Mouse (Mus musculus) megakaryocyte-erythroid progenitor cell, adult 5 weeks (primary cell): ENCODE data around the gene Gjc2. TPM values are rescaled to one million over a fixed set of nuclear protein-coding genes. Genes with fewer than 3 reads are reported as not detected.

Experiments
- polyA plus RNA-seq: library from polyadenylated mRNA; stranded (reverse); fragments of >175 nt; gene quantifications from 2 replicates; pipeline ENCODE4 v1.2.3, GENCODE M21; 2012

Gene Gjc2
- polyA plus RNA-seq = 0.06 TPM in 1 of 2 replicates, not detected in the other

GRCm38 (mm10) chr11:59182864-59183331 lies at the start of gene Gjc2:
Gjc2 (minus strand) TSS chr11:59183213.

GRCm38 (mm10) chr11:59228122-59228953 lies 45.3 kb upstream of the Gjc2 start, which contains the start of gene Arf1:
Arf1 (minus strand) TSS chr11:59228270.

GRCm38 (mm10) chr11:59208153-59208831 lies 25.3 kb upstream of the Gjc2 start, which contains the start of gene 2310033P09Rik:
2310033P09Rik (plus strand) TSS chr11:59208321.

GRCm38 (mm10) chr11:59202081-59202995 lies 19.3 kb upstream of the Gjc2 start, which contains the start of gene Mrpl55:
Mrpl55 (plus strand) TSS chr11:59202486.

GRCm38 (mm10) chr11:59192059-59192386 lies 9.0 kb upstream of the Gjc2 start, which contains the start of gene Guk1:
Guk1 (minus strand) TSS chr11:59192212.

GRCm38 (mm10) chr11:59163255-59164236 lies 19.5 kb downstream of the Gjc2 start, which contains the start of gene Iba57:
Iba57 (minus strand) TSS chr11:59163739.

GRCm38 (mm10) chr11:59135904-59136452 lies 47.0 kb downstream of the Gjc2 start, which contains the start of gene Obscn:
Obscn (minus strand) TSS chr11:59136402.

Other genes with a start within 250 kb of the Gjc2 start
- 297 and 316 TPM in 2 replicates for gene Rnf187, start 244.3 kb downstream of the Gjc2 start, polyA plus RNA-seq
- gene Hist3h2ba, start 234.3 kb downstream of the Gjc2 start, polyA plus RNA-seq = 4.6 and 7.4 TPM in 2 replicates
- 33.2 and 37.5 TPM in 2 replicates for gene Hist3h2a, start 228.5 kb downstream of the Gjc2 start, polyA plus RNA-seq
- 0.24 and 0.28 TPM in 2 replicates for gene Trim17, start 228.5 kb downstream of the Gjc2 start, polyA plus RNA-seq
- 55.3 and 59.9 TPM in 2 replicates for gene Trim11, start 205.1 kb downstream of the Gjc2 start, polyA plus RNA-seq
- gene Obscn, start 46.8 kb downstream of the Gjc2 start, polyA plus RNA-seq = 0.23 and 0.43 TPM in 2 replicates
- gene Iba57, start 19.5 kb downstream of the Gjc2 start, polyA plus RNA-seq = 11.0 and 12.0 TPM in 2 replicates
- gene Guk1, start 9.0 kb upstream of the Gjc2 start, polyA plus RNA-seq = 99.1 and 101 TPM in 2 replicates
- gene Mrpl55, start 19.3 kb upstream of the Gjc2 start, polyA plus RNA-seq = 36.9 and 39.6 TPM in 2 replicates
- gene 2310033P09Rik, start 25.1 kb upstream of the Gjc2 start, polyA plus RNA-seq = 38.4 and 54.5 TPM in 2 replicates
- gene Arf1, start 45.1 kb upstream of the Gjc2 start, polyA plus RNA-seq = 150 and 169 TPM in 2 replicates
- gene Wnt3a, start 107.5 kb upstream of the Gjc2 start, polyA plus RNA-seq = not detected in 2 replicates
- gene Wnt9a, start 123.7 kb upstream of the Gjc2 start, polyA plus RNA-seq = 0.05 and 0.13 TPM in 2 replicates
- not detected in 2 replicates for gene Prss38, start 192.4 kb upstream of the Gjc2 start, polyA plus RNA-seq